Mouse (Mus musculus): Measurements from ENCODE around the gene Mapre3. TPM values are rescaled to one million over a fixed set of nuclear protein-coding genes. Genes with fewer than 3 reads are reported as not detected.

Mapre3 gene
- total RNA-seq, 2 experiments from 2014 or later: 0.25 to 0.26 TPM

DNA sequence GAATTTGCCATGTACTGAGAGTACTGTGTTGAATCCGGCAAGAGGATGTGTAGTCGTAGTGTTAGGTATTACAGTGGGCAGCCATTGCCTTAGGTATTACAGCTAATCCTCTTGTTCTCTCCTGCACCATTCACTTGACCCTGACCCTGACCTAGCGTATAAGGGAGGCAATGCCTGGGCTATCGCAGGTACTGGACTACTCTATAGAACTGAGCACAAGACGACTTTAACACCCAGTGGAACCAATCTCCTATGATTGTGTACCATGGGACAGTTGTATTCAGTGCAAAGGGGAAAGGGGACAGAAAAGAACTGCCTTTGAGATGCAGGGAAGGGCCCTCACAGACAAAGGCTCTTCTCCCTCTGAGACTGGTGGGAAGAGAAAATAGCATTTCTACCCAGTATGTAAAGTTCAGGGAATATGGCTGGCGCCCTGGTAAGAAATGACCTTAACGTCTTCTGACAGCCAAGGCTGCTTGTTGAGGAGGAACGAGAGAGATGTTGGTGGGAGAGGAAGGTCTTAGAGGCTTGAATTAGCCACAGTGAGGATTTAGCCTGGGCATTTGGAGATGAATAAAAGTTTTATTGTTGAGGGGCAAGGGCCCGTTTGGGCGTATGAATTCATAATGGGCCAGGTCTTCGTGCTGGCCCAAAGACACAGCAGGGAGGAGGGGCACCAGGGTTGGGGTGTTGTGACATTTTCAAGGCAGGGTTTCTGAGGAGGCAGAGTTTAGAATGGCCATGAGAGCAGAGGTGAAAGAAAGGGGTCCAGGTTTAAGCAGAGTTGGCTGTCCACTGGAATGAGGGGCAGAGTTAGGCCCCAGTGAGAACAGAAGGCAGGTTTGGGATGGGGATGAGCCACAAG, 9.9 kb downstream of the Mapre3 start:
- ATAC-seq (ENCODE audit: poor library complexity, severe bottlenecking): no peak

DNA sequence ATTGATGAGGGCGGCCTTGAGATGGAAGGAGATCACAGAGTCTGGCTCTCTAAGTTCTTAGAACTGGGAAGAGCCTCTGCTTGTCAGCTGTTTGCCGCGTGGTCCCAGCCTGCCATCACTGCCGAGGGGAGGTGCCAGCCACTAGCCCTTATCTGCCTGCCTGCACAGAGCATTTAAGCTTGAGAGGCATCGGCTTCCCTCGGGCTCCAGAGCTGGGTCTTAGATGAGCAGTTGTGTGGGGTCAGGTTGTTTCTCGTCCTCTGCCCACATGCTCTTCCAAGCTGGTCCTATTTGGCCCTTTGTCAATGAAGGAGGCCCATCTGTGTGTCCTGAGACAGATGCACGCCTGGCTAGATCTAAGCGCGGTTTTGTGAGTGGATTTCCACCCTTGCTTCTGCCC, 10.7 kb downstream of the Mapre3 start:
- ATAC-seq (ENCODE audit: poor library complexity, severe bottlenecking): no peak

DNA sequence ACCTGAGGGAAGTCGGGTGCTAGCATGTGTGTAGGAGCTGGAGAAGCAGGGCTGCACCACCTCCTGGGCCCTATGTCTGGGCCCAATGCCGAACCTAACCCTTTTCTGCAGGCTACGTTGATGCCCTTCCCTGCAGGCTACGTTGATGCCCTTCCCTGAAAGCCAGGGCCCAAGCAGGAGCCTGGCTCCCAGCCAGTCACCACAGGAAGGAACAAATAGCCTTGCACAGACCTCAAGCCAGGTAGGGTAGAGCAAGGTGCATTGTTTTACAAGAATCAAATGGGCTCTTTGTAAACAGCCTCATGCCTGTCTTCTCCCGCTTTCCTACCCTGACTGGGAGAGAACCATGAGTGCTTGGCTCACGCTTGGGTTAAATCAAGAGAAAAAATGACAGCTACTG, 11.4 kb downstream of the Mapre3 start:
- no peak for ATAC-seq (ENCODE audit: poor library complexity, severe bottlenecking)

DNA sequence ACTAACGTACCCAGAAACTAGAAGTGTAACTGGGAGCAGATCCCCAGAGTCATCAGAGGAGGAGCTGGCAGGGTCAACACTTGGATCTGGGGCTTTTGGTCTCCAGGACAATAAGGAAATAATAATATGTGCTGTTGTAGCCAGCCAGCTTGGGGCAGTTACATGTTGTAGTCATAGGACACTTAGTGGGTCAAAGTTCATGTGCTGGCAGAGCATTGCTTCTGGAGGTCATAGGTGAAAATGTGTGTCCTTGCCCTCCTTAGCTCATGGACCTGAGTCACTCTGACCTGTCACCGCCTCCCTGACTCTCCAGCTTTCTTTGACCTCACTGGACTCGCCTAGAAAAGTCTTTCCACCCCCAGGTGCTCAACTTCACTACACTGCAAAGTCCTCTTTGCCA, 19.0 kb downstream of the Mapre3 start:
- ATAC-seq (ENCODE audit: poor library complexity, severe bottlenecking): no peak

DNA sequence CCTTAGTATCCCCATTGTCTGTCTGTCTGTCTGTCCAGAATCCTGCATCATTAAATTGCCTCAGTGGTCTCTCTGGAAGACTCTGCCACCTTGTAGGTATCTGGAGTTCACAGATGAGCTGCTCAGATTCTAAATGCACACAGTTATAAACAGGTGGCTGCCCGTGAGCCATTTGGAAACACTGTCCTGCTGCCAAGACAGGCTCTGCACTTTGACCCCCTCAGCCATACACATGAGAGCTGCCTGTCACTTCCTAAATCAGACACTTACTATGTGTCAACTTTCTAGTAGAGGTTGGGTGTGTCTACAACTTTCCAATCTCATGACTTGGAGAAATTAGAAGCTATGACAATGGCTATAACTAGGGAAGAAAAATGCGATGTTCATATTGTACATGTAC, 25.3 kb downstream of the Mapre3 start:
- ATAC-seq (ENCODE audit: poor library complexity, severe bottlenecking): 0 out of 2 replicates have a peak, but pooled peaks have one; percentile 21

DNA sequence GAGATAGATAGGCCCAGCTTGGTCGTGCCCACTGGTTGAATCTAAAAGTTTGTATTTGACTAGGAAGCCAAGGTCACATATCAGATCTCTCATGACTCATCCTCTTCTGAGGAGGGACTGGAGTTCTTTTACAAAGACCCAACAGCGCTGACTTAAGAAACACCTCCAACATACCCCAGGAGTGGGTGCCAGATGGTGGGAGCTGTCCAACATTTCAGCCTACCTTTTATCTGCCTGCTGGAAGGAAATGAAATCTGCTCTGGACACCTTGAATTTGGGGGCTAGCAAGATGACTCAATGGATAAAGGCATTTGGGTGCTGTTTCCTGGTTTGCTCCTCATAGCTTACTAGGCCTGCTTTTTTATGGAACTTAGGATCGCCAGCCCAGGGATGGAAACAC, 27.5 kb downstream of the Mapre3 start:
- no peak for ATAC-seq (ENCODE audit: poor library complexity, severe bottlenecking)

DNA sequence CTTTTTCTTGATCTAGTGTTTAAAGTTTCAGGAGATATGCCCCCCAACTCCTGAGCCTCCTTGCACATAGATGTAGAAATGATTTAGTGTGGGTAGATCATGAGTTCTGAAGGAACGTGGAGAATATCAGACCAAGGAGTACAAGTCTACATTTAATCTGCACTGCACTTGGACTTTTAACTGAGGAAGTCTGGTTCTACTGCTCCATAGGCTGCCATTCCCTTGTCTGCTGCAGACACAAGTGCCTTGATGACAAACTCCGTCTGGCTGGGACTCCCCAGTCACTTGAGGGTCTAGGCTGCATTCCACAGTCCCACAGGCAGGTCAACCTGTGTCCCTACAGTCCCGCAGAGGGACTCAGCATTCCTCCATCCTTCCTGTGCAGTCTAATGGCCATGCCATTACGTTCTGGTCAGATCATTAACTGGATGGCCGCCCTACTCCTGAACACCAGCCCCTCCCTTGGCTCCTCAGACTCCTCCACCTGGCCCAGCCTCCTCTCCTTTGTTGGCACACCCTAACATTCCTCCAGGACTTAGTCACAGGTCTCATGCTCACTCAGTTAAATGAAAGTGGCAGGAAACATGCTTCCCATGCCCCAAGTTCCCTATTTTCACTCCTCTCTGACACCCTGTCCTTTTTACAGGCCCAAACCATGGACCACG, 35.6 kb downstream of the Mapre3 start:
- no peak for ATAC-seq (ENCODE audit: poor library complexity, severe bottlenecking)

DNA sequence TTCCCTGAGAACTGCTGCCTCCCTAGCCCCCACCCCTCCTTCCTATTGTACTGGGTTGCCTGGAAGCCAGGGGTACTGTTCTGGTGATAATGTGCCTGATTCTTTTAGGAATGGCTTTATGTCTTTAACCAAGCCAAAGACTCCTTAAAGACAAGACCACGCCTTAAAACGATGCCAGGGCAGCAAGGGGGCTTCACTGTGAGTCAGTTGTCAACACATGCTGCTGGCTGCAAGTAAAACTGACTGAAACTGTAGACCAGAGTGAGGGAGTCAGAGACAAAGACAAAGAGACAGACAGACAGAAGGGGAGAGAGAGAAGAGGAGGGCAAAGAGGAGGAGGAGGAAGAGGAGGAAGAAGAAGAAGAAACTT, 36.1 kb downstream of the Mapre3 start:
- no peak for ATAC-seq (ENCODE audit: poor library complexity, severe bottlenecking)

DNA sequence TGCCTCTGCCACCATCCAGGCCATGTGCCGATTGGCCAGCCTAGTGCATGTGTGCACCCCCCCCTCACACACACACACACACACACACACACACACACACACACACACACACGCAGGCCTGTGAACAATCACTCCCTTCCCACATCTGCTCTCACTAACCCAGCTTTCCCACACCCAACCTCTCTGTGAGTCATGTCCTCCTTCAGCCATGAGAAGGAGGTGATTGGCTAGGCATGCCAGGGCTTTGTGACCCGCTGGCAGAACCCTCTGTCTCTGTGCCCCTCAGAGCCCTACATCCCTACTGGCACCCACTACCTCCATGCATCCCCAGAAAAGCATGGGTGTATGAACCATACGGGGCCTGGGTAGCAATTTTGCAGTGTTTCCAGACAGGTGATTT, 39.1 kb downstream of the Mapre3 start:
- no peak for ATAC-seq (ENCODE audit: poor library complexity, severe bottlenecking)

DNA sequence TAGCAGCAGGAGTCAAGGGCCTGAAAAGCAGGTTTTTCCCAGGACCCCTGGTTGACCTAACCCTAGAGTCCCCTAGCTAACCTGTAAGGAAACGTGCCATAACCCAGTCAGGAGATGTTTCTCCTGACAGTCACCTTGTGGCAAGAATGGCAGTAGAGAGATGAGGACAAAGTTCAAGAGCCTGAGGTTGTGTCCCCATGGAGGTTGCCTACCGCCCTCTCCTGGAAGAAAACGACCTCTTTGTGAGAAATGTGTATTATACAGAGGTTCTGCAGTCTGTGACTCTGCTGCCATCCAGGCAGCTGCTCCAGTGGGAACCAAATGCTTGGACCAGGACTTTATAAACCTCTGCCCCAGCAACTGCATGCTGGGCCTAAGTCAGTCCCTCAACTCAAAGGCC, 41.2 kb downstream of the Mapre3 start:
- ATAC-seq (ENCODE audit: poor library complexity, severe bottlenecking): no peak

DNA sequence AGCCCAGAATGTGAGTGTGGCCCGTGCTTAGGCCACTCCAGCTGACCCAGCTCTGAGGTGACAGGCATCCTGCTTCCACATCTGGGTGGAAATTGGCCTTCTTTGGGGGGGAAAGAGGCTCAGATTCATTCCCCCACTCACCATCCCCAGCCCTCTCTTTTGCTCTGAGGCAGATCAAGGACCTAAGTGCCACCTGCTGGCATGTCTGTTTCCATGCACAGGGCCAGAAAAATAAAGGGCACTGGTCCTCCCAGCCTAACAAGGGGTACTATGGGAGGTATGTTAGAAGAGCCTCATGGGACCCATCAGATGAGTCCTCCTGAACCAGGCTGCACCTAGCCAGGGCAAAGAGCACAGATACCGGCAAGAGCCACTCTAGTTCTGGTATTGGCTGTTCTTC, 41.7 kb downstream of the Mapre3 start:
- ATAC-seq (ENCODE audit: poor library complexity, severe bottlenecking): no peak

DNA sequence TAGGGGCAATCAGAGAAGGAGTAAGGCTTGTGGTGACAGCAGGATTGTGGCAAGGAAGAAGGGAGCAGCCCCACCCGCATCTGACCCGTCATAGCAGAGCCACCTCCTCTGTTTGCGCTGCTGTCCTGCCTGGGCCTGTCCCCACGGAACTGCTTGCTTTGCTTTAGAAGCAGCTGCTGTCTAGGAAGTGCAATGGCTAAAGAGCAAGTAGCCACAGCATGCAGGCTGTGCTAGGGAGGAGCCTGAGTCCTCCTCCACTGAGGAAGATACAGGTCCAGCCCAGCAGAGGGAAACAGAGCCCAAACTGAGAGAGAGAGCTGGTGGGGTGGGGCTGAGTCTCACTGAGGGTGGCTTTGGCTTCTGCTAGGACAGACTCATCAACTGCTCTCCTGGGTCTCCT, 49.4 kb downstream of the Mapre3 start:
- ATAC-seq (ENCODE audit: poor library complexity, severe bottlenecking): peak; percentile 45

DNA sequence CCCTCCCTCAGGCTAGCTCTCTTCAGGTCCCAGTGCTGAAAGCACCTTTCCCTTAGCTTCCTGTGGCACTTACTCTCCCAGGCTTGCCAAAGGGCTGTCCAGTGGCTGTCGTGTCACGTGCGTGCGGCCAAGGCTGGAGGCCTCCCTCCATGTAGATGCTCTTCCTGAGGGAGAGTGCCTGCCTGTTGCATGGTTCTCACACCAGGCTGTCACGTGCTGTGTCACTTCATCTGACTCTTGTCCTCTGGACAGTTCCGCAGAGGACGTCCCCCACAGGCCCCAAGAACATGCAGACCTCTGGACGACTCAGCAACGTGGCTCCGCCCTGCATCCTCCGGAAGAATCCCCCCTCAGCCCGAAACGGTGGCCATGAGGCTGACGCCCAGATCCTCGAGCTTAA, 49.9 kb downstream of the Mapre3 start:
- ATAC-seq (ENCODE audit: poor library complexity, severe bottlenecking): no peak

DNA sequence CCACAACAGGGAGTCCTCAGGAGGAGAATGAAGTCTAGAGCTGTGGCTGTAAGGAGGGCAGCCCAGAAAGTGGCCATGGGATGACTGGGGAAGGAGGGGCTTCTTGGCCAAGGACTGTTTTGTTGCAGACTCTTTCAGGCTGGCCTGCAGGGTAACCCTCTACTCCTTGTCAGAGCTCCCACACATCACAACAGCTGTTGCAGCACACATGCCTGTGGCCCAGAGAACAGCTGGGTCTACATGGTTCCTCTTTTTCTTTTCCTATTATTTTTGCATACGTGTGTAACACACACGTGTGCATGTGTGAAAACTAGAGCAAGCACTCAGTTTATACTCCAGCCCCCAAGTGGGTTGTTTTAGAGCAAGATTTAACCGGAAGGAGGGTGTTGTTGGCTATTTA, 52.4 kb downstream of the Mapre3 start:
- ATAC-seq (ENCODE audit: poor library complexity, severe bottlenecking): 0 out of 2 replicates have a peak, but pooled peaks have one; percentile 18

DNA sequence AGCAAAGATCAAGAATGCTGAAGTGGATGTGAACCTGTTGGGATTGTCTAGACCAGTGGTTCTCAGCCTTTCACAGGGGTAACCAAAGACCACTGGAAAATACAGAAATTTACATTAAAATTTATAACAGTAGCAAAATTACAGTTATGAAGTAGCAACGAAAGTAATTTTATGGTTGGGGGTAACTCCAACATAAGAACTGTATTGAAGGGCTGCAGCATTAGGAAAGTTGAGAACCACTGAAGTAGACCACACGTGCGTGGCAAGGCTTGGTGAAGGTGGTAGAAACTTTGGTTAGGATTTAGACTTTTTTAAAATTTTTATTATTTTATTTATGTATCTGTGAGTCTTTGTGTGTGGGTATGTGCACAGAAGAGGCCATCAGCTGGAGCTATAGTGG, 53.3 kb downstream of the Mapre3 start, which contains the start of gene Tmem214:
Gene Tmem214, plus strand, starts transcription at position 301 of the 400 bp plus-strand sequence.
- no peak for ATAC-seq (ENCODE audit: poor library complexity, severe bottlenecking)

DNA sequence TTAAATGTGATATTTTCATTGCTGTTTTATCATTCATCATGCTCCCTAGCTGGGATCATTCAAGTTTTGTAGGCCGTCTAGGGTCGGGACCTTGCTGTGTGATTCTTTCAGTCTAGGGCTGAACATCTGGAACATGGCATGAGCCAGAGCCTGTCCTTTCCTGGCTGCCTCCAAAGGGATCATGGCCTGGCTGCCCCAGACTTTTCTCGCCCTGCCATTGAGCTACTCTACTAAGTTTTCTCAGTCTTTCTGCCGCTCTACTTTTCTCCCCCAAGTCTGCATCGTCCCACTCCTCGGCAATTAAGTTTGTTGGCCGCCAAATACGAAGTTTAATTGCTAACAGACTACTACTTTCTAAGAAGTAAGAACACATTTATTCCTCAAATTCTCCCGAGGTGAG, 54.5 kb downstream of the Mapre3 start:
- ATAC-seq (ENCODE audit: poor library complexity, severe bottlenecking): no peak

DNA sequence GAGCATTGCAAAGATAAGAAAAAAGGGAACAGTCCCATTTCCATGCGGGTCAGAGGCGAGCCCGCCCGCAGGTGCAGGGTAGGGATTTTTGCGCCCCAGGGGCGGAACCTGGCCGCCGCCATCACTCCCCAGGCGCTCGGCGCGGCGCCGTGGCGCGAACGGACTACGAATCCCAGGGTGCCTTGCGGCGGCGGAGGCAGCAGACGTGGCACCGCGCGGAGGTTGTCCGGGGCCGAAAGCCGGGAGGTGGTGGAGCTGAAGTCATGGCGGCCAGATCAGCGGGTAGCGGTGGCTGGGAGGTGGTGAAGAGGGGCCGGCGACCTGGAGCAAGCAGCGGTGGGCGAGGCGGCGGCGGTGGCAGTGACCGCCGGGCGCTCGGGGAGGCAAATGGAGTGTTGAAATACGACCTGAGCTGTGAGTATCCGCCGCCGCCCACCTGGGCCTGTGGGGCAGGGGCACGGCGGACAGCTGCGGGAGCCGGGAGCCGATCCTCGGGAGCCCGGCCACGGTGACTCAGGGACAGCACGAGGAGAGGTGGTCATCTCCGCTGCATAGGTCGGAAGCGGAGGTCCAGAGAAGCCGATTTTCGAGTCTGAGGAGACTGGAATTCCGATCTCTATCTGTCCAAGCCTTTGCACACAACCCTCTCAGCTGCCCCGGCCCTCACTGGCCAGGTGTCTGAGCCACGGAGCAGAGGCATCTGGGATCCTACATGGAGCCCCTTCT, 55.1 kb downstream of the Mapre3 start:
- ATAC-seq (ENCODE audit: poor library complexity, severe bottlenecking): peak; percentile 100

DNA sequence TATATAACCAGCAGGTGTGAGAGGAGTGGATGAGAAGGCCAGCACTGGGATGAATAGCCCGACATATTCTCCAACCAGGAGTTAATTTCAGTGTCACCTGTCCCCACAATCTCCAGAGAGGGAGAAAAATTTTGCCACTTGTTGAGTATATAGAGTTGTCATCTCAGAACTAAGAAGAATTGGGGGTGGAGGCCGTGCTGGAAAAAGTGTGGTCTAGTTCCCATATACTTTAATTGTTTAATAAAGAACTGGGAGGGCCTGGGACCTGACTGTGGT, 55.6 kb downstream of the Mapre3 start:
- ATAC-seq (ENCODE audit: poor library complexity, severe bottlenecking): no peak

DNA sequence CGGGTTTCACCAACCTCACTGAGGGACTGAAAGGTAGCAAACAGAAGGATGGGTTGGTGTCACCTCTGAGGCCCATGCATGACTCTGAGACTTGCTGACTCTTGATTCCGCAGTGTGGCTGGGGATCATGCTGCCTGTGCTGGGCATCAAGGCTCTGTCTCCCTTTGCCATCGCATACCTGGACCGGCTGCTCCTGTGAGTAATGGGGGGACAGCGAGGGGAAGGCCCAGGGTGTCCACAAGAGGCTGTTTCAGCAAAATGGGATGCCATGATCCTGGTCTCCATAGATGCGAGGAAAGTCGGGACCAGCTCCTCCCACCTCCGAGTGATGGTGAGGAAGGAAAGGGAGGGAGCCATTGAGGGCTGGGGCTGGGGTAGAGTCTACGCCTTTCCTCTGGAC, 58.1 kb downstream of the Mapre3 start:
- no peak for ATAC-seq (ENCODE audit: poor library complexity, severe bottlenecking)

DNA sequence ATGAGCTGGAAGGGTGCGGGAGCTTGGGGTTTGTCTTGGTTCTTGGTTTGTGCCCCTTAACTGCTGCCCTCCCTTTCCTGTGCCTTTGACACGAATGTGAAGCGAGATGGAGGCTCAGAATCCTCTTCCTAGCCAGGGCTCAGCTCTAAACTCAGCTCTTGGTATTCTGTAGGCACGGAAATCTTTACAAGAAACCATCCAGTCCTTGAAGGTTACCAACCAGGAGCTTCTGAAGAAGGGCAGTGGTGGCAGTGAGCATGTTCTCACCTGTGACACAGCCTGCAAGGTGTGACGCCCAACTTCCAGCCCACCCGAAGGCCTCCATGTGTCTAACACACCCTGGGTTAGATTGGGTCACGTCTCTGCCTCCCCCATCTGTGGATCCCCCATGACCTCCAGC, 59.9 kb downstream of the Mapre3 start:
- no peak for ATAC-seq (ENCODE audit: poor library complexity, severe bottlenecking)

DNA sequence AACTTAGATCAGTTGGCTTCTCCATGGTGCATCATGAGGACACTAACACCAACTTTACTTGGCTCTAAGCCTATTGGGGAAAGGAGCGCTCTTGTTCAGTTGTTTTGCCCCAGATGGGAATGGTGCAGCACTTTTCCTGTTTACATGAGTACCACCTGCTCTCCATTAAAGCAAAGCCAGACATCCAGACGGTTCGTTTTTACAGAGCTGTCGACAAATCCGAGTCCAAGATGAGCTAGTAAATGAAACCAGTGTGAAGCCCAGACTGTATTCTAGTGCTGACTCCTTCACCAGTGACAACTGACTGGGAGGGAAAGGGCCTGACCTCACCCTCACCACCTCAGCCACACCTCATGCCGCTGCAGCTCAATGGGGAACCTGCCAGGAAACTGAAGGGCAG, 64.2 kb downstream of the Mapre3 start:
- no peak for ATAC-seq (ENCODE audit: poor library complexity, severe bottlenecking)

DNA sequence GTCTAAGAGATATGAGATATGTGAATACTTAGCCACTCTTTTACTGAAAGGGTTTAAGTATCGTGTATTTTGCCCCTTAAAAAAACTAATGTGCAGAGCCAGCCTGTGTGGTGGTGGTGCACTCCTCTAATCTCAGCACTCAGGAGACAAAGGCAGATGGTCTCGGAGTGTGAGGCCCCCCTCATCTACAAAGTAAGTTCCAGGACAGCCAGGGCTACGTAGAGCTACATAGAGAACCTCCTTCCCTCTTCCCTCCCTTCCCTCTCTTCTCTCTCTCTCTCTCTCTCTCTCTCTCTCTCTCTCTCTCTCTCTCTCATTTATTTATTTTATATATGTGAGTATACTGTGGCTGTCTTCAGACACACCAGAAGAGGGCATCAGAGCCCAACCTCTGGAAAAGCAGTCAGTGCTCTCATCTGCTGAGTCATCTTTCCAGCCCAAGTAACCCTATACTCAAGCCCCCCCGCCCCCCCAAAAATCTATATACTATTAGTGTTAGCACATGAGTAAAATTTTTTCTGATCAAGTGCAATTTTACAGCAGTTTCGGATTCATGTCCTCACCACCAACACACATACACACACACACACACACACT, 65.0 kb downstream of the Mapre3 start:
- ATAC-seq (ENCODE audit: poor library complexity, severe bottlenecking): no peak
